Mouse (Mus musculus) kidney, adult 2 months (tissue): Measurements from ENCODE around the gene Tpsg1.

Source experiments
- CTCF ChIP-seq: fragments of 200-500 bp; conservative IDR thresholded peaks from 2 replicates; pipeline ENCODE4 v1.5.1; 2011; ENCODE audit warnings: low read depth, mild to moderate bottlenecking, control low read depth, low read length, moderate library complexity, mixed read lengths; ENCODE audit not compliant: insufficient read depth, insufficient read length
- POLR2A ChIP-seq: fragments of 200-500 bp; IDR thresholded peaks from one replicate; pipeline ENCODE4 v1.6.1; 2011; ENCODE audit warnings: low read depth, low read length, control low read depth

DNA sequence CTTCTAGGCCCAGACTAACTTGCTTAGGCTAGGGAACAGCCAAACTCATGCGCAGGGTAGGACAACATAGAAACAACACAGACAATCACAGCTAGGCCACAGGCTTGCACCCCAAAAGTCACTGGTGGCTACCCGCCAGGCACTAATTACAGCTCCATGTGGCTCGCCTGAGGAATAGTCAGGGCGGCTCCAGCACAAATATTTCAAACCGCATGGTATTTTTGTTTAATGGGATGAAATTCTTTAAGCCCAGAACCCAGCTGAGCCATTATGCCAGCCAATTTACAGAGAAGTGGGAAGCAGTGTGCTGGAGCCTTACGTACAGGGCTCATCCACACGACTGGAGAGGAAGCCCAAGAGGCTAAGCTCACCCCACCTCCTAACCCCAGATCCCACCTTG, 40.5 kb downstream of the Tpsg1 start:
- TF ChIP-seq POLR2A, result no peak
- no peak for TF ChIP-seq CTCF
